Mouse (Mus musculus) CH12.LX (cell line): ENCODE data around the gene Pla2g2c. TPM values are rescaled to one million over a fixed set of nuclear protein-coding genes. Genes with fewer than 3 reads are reported as not detected.
A peak's percentile ranks its signal among the peaks of the same experiment; 100 is the strongest.

Source experiments
- DNase-seq: peaks from one replicate; pipeline ENCODE4 v3.0.0-alpha.2; 2013; ENCODE audit errors: extremely low read depth
- H3K27ac ChIP-seq: 2 replicates; pipeline ENCODE4 v1.5.1; 2012; ENCODE audit warnings: low read depth, mild to moderate bottlenecking, control low read depth, moderate library complexity; ENCODE audit not compliant: insufficient read depth
- H3K27me3 ChIP-seq: replicated peaks from 2 replicates; pipeline ENCODE3; 2012; ENCODE audit warnings: inconsistent platforms
- H3K36me3 ChIP-seq, 2 experiments: replicated peaks in 1 of 2; 2 replicates each; pipeline versions ENCODE3 to v1.6.1; 2012; ENCODE audit warnings: inconsistent platforms in 1 of 2, low read length in 1 of 2, mild to moderate bottlenecking in 1 of 2, mixed read lengths in 1 of 2, moderate library complexity in 1 of 2; ENCODE audit not compliant: control insufficient read depth in 1 of 2, insufficient read depth in 1 of 2
- H3K4me1 ChIP-seq, 2 experiments: 2 replicates each; pipeline ENCODE4 v1.6.1; 2012; ENCODE audit warnings: inconsistent platforms in 1 of 2, moderate library complexity in 1 of 2; ENCODE audit not compliant: insufficient read depth in 2 of 2, control insufficient read depth in 1 of 2
- H3K4me2 ChIP-seq: 2 replicates; pipeline ENCODE4 v1.6.1; 2012; ENCODE audit warnings: low read depth, mild to moderate bottlenecking, control low read depth; ENCODE audit not compliant: poor library complexity, insufficient read depth, severe bottlenecking
- H3K4me3 ChIP-seq, 3 experiments: fragments of 150-350 bp in 1 of 3; sonication (generic) in 1 of 3; replicated peaks in 1 of 3; 2 replicates each; pipeline versions ENCODE3 to v1.5.1; 2011 to 2012; ENCODE audit warnings: low read depth in 2 of 3, low read length in 2 of 3, mild to moderate bottlenecking in 2 of 3, moderate library complexity in 2 of 3, control low read depth in 1 of 3, improper control_type of control experiment in 1 of 3, inconsistent platforms in 1 of 3, mixed read lengths in 1 of 3; ENCODE audit not compliant: poor library complexity in 1 of 3
- H3K79me2 ChIP-seq: replicated peaks from 2 replicates; pipeline ENCODE4 v1.6.1; 2012; ENCODE audit warnings: mild to moderate bottlenecking, moderate library complexity; ENCODE audit not compliant: control insufficient read depth, poor library complexity, insufficient read depth, severe bottlenecking; ENCODE audit errors: extremely low read depth
- H3K9ac ChIP-seq: 2 replicates; pipeline ENCODE4 v1.6.1; 2012; ENCODE audit warnings: low read depth, mild to moderate bottlenecking, control low read depth, moderate library complexity; ENCODE audit not compliant: insufficient read depth
- H3K9me3 ChIP-seq: replicated peaks from 2 replicates; pipeline ENCODE3; 2012; ENCODE audit warnings: low read length, inconsistent platforms, mixed read lengths
- BHLHE40 ChIP-seq: IDR thresholded peaks from 2 replicates; pipeline ENCODE4 v1.6.1; 2011; ENCODE audit warnings: mild to moderate bottlenecking, low read depth, low read length, improper control_type of control experiment
- CTCF ChIP-seq, 2 experiments: IDR thresholded peaks in 1 of 2; conservative IDR thresholded peaks in 1 of 2; 2 replicates each; pipeline ENCODE4 v1.5.1; 2011 to 2012; ENCODE audit warnings: low read depth in 2 of 2, low read length in 2 of 2, improper control_type of control experiment in 1 of 2, inconsistent platforms in 1 of 2, mild to moderate bottlenecking in 1 of 2, moderate library complexity in 1 of 2
- E2F4 ChIP-seq: IDR thresholded peaks from 2 replicates; pipeline ENCODE4 v1.6.1; 2011; ENCODE audit warnings: low read depth, low read length, improper control_type of control experiment; ENCODE audit not compliant: insufficient replicate concordance
- ELF1 ChIP-seq: IDR thresholded peaks from 2 replicates; pipeline ENCODE4 v1.6.1; 2014; ENCODE audit warnings: low read depth, mild to moderate bottlenecking, inconsistent platforms, low read length, improper control_type of control experiment
- EP300 ChIP-seq: IDR thresholded peaks from 2 replicates; pipeline ENCODE4 v1.6.1; 2011; ENCODE audit warnings: low read length, improper control_type of control experiment
- ETS1 ChIP-seq: conservative IDR thresholded peaks from 2 replicates; pipeline ENCODE4 v1.6.1; 2012; ENCODE audit warnings: low read depth, mild to moderate bottlenecking, inconsistent platforms, low read length, improper control_type of control experiment, moderate library complexity
- IRF4 ChIP-seq: IDR thresholded peaks from 2 replicates; pipeline ENCODE4 v1.6.1; 2014; ENCODE audit warnings: low read depth, mild to moderate bottlenecking, inconsistent platforms, low read length, improper control_type of control experiment
- KAT2A ChIP-seq: IDR thresholded peaks from 2 replicates; pipeline ENCODE4 v1.6.1; 2012; ENCODE audit warnings: low read length, improper control_type of control experiment, inconsistent platforms; ENCODE audit not compliant: insufficient replicate concordance
- MAFK ChIP-seq: IDR thresholded peaks from 2 replicates; pipeline ENCODE4 v1.6.1; 2011; ENCODE audit warnings: low read length, improper control_type of control experiment; ENCODE audit not compliant: insufficient replicate concordance
- MAX ChIP-seq: IDR thresholded peaks from 2 replicates; pipeline ENCODE4 v1.6.1; 2011; ENCODE audit warnings: low read length, improper control_type of control experiment
- MEF2A ChIP-seq: IDR thresholded peaks from 2 replicates; pipeline ENCODE4 v1.6.1; 2014; ENCODE audit warnings: low read depth, mild to moderate bottlenecking, inconsistent platforms, low read length, improper control_type of control experiment, borderline replicate concordance
- NELFE ChIP-seq: IDR thresholded peaks from 2 replicates; pipeline ENCODE4 v1.6.1; 2011; ENCODE audit warnings: low read depth, low read length, improper control_type of control experiment
- NRF1 ChIP-seq: IDR thresholded peaks from 2 replicates; pipeline ENCODE4 v1.6.1; 2014; ENCODE audit warnings: low read depth, mild to moderate bottlenecking, inconsistent platforms, low read length, improper control_type of control experiment, moderate library complexity
- POLR2AphosphoS2 ChIP-seq: IDR thresholded peaks from 2 replicates; pipeline ENCODE4 v1.6.1; 2011; ENCODE audit warnings: low read depth, low read length, improper control_type of control experiment
- RAD21 ChIP-seq: IDR thresholded peaks from 2 replicates; pipeline ENCODE4 v1.6.1; 2011; ENCODE audit warnings: low read depth, mild to moderate bottlenecking, low read length, improper control_type of control experiment, moderate library complexity
- SMC3 ChIP-seq: IDR thresholded peaks from 2 replicates; pipeline ENCODE4 v1.6.1; 2011; ENCODE audit warnings: low read depth, low read length, improper control_type of control experiment
- UBTF ChIP-seq: IDR thresholded peaks from 2 replicates; pipeline ENCODE4 v1.6.1; 2012; ENCODE audit warnings: low read depth, mild to moderate bottlenecking, inconsistent platforms, low read length, improper control_type of control experiment, moderate library complexity
- USF1 ChIP-seq: IDR thresholded peaks from 2 replicates; pipeline ENCODE4 v1.6.1; 2014; ENCODE audit warnings: low read depth, mild to moderate bottlenecking, inconsistent platforms, low read length, improper control_type of control experiment
- USF2 ChIP-seq: conservative IDR thresholded peaks from 2 replicates; pipeline ENCODE4 v1.6.1; 2011; ENCODE audit warnings: low read depth, low read length, improper control_type of control experiment
- ZC3H11A ChIP-seq: IDR thresholded peaks from 2 replicates; pipeline ENCODE4 v1.6.1; 2012; ENCODE audit warnings: low read depth, mild to moderate bottlenecking, inconsistent platforms, low read length, improper control_type of control experiment
- ZNF384 ChIP-seq: IDR thresholded peaks from 2 replicates; pipeline ENCODE4 v1.6.1; 2012; ENCODE audit warnings: low read depth, low read length, improper control_type of control experiment, inconsistent platforms
- dilution Hi-C: fragments of 300-500 bp; cut with MboI; formaldehyde crosslinking; loops from 2 replicates; pipeline ENCODE4 v1.14.3; 2020; ENCODE audit warnings: low sequenced_read_pairs; ENCODE audit not compliant: extremely low pct_unique_long_range_greater_than_20kb, extremely low pct_ligation_motif_present
- in situ Hi-C: fragments of 300-500 bp; cut with MboI; formaldehyde crosslinking; loops from 3 replicates; pipeline ENCODE4 v1.14.3; 2019; ENCODE audit warnings: low sequenced_read_pairs, low pct_ligation_motif_present, low pct_unique_long_range_greater_than_20kb, mixed read lengths
- polyA plus RNA-seq: library from polyadenylated mRNA; unstranded; fragments of >175 nt; gene quantifications from 2 replicates; pipeline ENCODE4 v1.2.1, GENCODE M21; 2012; ENCODE audit warnings: low read depth; ENCODE audit not compliant: insufficient read length
- total RNA-seq, 2 experiments: library from RNA; depleted of rRNA; stranded (reverse); fragments of 300-350 nt in 1 of 2; fragments of >200 nt in 1 of 2; gene quantifications; 2 replicates each; pipeline ENCODE4 v1.2.3; 2012 to 2014

Gene Pla2g2c
- total and polyA plus RNA-seq, 3 experiments = not detected

DNA sequence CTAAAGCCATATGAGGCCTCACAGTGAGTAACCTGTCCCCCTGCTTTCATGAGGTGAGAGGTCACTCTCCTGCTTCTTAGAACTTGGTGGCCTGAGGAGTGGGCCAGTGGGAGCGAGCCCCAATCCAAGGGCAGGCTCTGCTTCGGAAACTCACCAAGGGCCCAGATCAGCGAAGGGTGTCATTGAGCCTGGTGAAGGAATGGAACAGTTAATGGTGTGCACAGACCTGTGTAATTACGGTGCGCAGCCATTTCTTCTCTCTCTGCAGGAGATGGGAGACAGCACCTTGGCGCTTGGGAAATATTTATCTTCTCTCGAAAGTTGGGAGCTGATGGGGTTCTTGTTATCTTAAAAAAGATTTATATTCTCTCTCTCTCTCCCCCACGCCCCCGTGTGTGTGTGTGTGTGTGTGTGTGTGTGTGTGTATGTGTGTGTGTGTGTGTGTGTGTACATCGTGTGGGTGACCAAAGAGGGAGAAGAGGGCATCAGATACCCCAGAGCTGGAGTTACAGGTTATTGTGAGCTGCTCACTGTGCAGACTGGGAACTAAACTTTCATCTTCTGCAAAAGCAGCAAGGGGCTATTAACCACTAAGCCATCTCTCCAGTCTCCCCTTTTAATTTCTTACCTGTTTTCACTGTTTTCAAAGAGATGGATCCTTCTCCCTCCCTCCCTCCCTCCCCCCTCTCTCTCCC lies 27.3 kb upstream of the Pla2g2c start:
- in situ Hi-C loops = no loop called here
- TF ChIP-seq NRF1 = no peak
- no peak for TF ChIP-seq ZC3H11A
- TF ChIP-seq BHLHE40 = no peak
- TF ChIP-seq MEF2A = no peak
- TF ChIP-seq ETS1 = no peak
- TF ChIP-seq ZNF384 = no peak
- TF ChIP-seq SMC3 = no peak
- no peaks in the 10 kb centered on the region for H3K4me1 ChIP-seq
- H3K79me2 ChIP-seq = no peaks in the 10 kb centered on the region
- H3K9me3 ChIP-seq = peaks cover 3% of the 10 kb centered on the region
- H3K27ac ChIP-seq = no peak overlapping the region
- DNase-seq = no peak
- no peak overlapping the region for H3K9ac ChIP-seq
- H3K4me2 ChIP-seq = no peak overlapping the region
- no peak overlapping the region for H3K4me3 ChIP-seq
- no peaks in the 10 kb centered on the region for H3K36me3 ChIP-seq
- dilution Hi-C loops = no loop called here
- H3K27me3 ChIP-seq = peaks cover 77% of the 10 kb centered on the region

DNA sequence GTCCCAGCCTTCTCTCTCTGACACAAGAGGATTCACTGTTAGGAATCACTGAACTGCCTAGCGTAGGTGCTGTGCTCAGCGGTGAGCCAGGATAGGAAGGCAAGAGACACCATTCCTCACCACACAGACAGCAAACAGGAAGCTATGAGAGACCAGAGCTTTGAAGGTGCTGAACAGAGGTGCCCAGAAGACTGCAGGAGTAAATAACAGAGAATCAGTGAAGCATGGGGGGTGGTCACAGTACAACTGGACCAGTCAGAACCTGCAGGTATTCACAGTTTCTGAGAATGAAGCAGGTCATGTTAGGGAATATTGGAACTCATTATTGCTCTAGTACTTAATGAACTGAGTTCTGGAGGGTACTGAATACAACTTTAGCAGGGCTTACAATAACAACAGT lies 26.3 kb upstream of the Pla2g2c start:
- Histone ChIP-seq H3K4me1 (no peaks in the 10 kb centered on the region), H3K4me3 (no peak overlapping the region), H3K9me3 (peaks cover 3% of the 10 kb centered on the region), H3K36me3 (no peaks in the 10 kb centered on the region), H3K79me2 (no peaks in the 10 kb centered on the region), H3K27ac (no peak overlapping the region), H3K4me2 (no peak overlapping the region), H3K27me3 (peaks cover 78% of the 10 kb centered on the region), H3K9ac (no peak overlapping the region)
- no peak for DNase-seq
- dilution Hi-C loops (no loop called here), in situ Hi-C loops (no loop called here)
- TF ChIP-seq KAT2A = no peak
- no peak for TF ChIP-seq POLR2AphosphoS2
- no peak for TF ChIP-seq USF2
- no peak for TF ChIP-seq MAFK
- no peak for TF ChIP-seq EP300
- TF ChIP-seq ZC3H11A = no peak

DNA sequence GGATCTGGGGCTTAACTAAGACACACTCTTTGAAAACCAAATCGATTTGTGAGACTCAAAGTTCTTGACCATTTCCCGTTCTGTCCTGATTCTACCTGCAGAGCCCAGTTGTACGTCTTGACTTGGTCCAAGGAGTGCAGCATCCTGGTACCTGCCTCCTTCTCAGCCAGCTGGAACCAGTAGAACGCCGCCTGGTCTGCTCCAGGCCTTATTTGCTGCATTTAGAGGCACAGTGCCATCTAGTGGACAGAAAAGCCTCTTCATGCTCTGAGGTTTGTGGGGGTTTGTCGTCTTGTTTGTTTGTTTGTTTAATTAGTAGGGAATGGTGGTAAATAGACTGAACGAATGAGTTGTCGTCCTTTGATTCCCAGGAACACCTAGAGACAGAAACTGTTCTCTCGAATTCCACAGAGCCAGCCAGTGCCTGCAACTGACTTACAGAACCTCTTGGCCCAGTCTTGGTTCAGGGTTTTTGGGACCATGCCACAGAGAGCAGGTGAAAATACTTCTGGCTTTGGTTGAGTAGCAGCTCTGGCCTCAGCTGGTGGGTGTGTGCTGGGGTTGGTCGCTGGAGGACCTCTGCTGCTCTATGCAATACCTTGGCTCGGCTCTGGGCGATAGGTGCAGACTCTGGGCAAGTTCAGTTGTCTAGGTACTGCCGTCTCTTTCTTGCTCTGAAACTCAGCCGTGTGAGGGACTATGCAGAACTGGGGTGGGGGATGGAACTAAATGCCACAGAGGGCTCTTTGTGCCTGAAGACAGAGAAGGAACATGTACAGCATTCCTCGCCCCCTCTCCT lies 24.2 kb upstream of the Pla2g2c start:
- Histone ChIP-seq H3K36me3 (no peaks in the 10 kb centered on the region), H3K27ac (no peak overlapping the region), H3K4me3 (no peak overlapping the region), H3K79me2 (no peaks in the 10 kb centered on the region), H3K9ac (no peak overlapping the region), H3K27me3 (peaks cover 76% of the 10 kb centered on the region), H3K4me2 (no peak overlapping the region), H3K4me1 (no peaks in the 10 kb centered on the region), H3K9me3 (peaks cover 3% of the 10 kb centered on the region)
- peak; percentile 35 for DNase-seq
- TF ChIP-seq CTCF (conservative IDR thresholded peaks at IDR 0.05 in 1 of 2, IDR thresholded peaks at IDR 0.05 in 1 of 2; ENCODE audit: low read depth in 2 of 2, low read length in 2 of 2) (peak; percentile 81 to 84), MAX (no peak), RAD21 (peak; percentile 67), NELFE (no peak), EP300 (no peak), ELF1 (no peak), USF1 (no peak), USF2 (no peak), IRF4 (no peak), ETS1 (no peak), SMC3 (peak; percentile 82), UBTF (no peak), E2F4 (no peak)
- in situ Hi-C loops (no loop called here), dilution Hi-C loops (no loop called here)
